Mouse (Mus musculus) heart, adult 2 months (tissue): ENCODE measurements around the gene Pla2g6. TPM values are rescaled to one million over a fixed set of nuclear protein-coding genes. Genes with fewer than 3 reads are reported as not detected.

Experiments used
- DNase-seq, 2 experiments: peaks; one replicate each; pipeline ENCODE4 v3.0.0; 2021
- H3K27ac ChIP-seq: fragments of 200-600 bp; 2 replicates; pipeline ENCODE4 v1.8.1; 2022
- H3K27me3 ChIP-seq: fragments of 200-500 bp; 2 replicates; pipeline ENCODE4 v1.6.1; 2012; ENCODE audit warnings: mild to moderate bottlenecking, low read length, inconsistent platforms, mixed read lengths; ENCODE audit not compliant: control insufficient read depth, insufficient read depth
- H3K36me3 ChIP-seq: fragments of 200-500 bp; 2 replicates; pipeline ENCODE4 v1.6.1; 2012; ENCODE audit warnings: low read length, inconsistent platforms; ENCODE audit not compliant: control insufficient read depth, insufficient read depth
- H3K4me1 ChIP-seq: fragments of 200-500 bp; 2 replicates; pipeline ENCODE4 v1.6.1; 2011; ENCODE audit warnings: low read length; ENCODE audit not compliant: control insufficient read depth, insufficient read depth
- H3K4me3 ChIP-seq: fragments of 200-600 bp; 2 replicates; pipeline ENCODE4 v1.8.1; 2022
- H3K79me2 ChIP-seq: fragments of 200-500 bp; replicated peaks from 2 replicates; pipeline ENCODE4 v1.6.1; 2012; ENCODE audit warnings: mild to moderate bottlenecking, inconsistent platforms, low read length, moderate library complexity, mixed read lengths; ENCODE audit not compliant: control insufficient read depth, insufficient read depth
- H3K9ac ChIP-seq: fragments of 200-500 bp; 2 replicates; pipeline ENCODE4 v1.6.1; 2012; ENCODE audit warnings: low read depth, mild to moderate bottlenecking, control low read depth, inconsistent platforms, low read length, mixed read lengths
- CTCF ChIP-seq: fragments of 200-600 bp; IDR thresholded peaks from 2 replicates; pipeline ENCODE4 v1.8.1; 2022; ENCODE audit warnings: antibody characterized with exemption, mild to moderate bottlenecking, moderate library complexity
- EP300 ChIP-seq: fragments of 200-500 bp; IDR thresholded peaks from 2 replicates; pipeline ENCODE4 v1.6.1; 2011; ENCODE audit warnings: low read depth, low read length, control low read depth; ENCODE audit not compliant: insufficient read depth
- POLR2A ChIP-seq: fragments of 200-500 bp; IDR thresholded peaks from 2 replicates; pipeline ENCODE4 v1.6.1; 2011; ENCODE audit warnings: mild to moderate bottlenecking, low read depth, low read length, control low read depth; ENCODE audit not compliant: insufficient read depth
- WGBS: fragments of 180-500 bp; shearing (Covaris S2); methylation state at CpG from one replicate; pipeline ENCODE4 v1.1.7; 2018; 5-methylcytosine and 5-hydroxymethylcytosine counted together
- intact Hi-C: fragments of 180-260 bp; cut with DNase I; formaldehyde crosslinking; loops from one replicate; pipeline ENCODE4 v1.15.1; 2025
- microRNA-seq, 2 experiments: library from miRNA; unstranded; fragments of <30 nt; microRNA quantifications; one replicate each; pipeline ENCODE4 v1.2.0; 2021
- polyA plus RNA-seq: library from polyadenylated mRNA; depleted of rRNA; stranded (reverse); fragments of >200 nt; gene quantifications from 2 replicates; pipeline ENCODE4 v1.2.3, GENCODE M21; 2012; rRNA removed
- total RNA-seq, 2 experiments: library from RNA; stranded (reverse); gene quantifications; 2 replicates each; pipeline ENCODE4 v1.2.3; 2021

Pla2g6 gene
- total and polyA plus RNA-seq, 3 experiments: 10.7 to 14.0 (median 11.0) TPM

DNA sequence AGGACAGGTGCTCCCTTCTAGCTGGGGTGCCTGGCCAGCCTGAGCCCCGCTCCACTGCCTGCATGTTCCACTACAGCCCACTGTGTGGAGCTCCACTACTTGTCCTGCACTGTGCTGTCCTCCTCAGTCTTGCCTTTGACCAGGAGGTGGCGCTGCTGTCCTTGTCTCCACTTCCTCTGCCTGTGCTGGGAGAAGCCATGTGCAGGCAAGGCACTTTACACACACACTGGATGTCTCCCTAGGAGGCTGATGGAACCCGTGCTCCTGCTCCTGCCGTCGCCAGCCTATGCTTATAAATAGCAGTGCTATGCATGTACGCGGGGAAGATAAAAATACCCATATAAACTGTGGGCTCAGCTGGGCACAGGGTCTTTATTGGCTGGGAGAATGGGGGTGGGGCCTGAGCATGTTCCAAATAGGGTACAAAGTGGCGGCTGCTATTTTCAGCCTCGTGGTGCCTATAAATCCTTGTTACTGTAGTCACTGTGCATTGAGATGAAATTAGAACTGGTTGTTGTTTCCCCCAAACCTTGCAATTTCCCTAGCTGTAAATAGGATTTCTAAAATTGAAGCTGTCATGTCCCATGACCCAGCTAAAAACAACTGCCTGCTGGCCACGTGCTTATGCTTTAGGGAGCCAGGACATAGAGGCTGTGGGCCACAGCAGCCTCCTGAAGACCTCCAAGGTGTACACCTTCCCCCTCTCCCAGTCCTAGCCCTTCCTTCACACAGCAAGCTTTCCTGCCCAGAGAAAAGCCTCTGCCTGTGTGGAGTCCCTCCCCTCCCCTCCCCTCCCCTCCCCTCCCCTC lies 84.8 kb downstream of the Pla2g6 start:
- Histone ChIP-seq H3K27me3 (no peaks in the 10 kb centered on the region), H3K4me3 (no peak overlapping the region), H3K9ac (no peak overlapping the region), H3K4me1 (peaks cover 2% of the 10 kb centered on the region), H3K36me3 (no peaks in the 10 kb centered on the region), H3K27ac (peak overlapping the region; percentile 81), H3K79me2 (no peaks in the 10 kb centered on the region)
- DNase-seq: peak; percentile 92 to 94
- WGBS: 8% methylated on average over 10 of the region's 10 CpGs
- peak; percentile 100 for TF ChIP-seq EP300
- TF ChIP-seq CTCF: no peak
- TF ChIP-seq POLR2A: peak; percentile 47; the same call in 1 of the 2 replicates
- intact Hi-C loops: loop anchor here (1.0 to 10.0 kb wide), 4 partner anchors 84 to 361 kb away; partner anchors contain the start of genes Dmc1, Maff and Pla2g6

DNA sequence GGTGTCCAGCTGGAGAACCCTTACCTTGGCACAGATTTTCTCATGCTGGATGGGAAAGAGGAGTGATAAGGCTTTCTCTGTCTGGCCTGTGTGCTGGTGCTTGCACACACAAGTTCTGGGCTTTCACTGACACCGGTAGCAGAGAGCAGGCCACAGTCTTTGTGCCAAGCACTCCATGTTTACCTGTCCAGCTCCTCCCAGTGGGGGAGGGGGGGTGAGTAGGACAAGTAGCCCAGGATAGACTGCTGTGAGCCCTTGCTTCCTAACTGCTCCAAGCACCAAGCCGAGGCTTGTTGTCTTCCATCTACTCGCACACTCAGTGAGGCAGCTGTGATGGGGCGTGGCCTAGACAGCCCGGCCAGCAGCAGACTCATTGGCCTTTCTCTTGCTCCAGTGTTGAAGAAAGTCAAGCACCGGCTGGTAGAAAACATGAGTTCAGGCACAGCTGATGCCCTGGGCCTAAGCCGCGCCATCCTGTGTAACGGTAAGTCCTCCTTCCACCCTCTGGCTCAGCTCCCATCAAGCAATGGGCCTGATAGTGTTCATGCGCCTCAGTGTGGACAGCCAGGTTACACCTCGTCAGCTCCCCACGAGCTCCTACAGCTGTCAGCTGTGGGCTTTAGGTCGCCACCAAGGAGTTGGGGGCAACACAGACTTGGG lies 85.5 kb downstream of the Pla2g6 start:
- H3K79me2 ChIP-seq: no peaks in the 10 kb centered on the region
- H3K27ac ChIP-seq: peak overlapping the region; percentile 81
- H3K9ac ChIP-seq: no peak overlapping the region
- no peaks in the 10 kb centered on the region for H3K36me3 ChIP-seq
- DNase-seq: peak in 1 of 2 experiments; percentile 27
- H3K27me3 ChIP-seq: no peaks in the 10 kb centered on the region
- intact Hi-C loops: loop anchor here (1.0 to 10.0 kb wide), 4 partner anchors 85 to 362 kb away; partner anchors contain the start of genes Dmc1, Maff and Pla2g6
- 49% methylated on average over 13 of the region's 13 CpGs for WGBS
- H3K4me1 ChIP-seq: peaks cover 2% of the 10 kb centered on the region
- no peak for TF ChIP-seq EP300
- no peak for TF ChIP-seq POLR2A
- TF ChIP-seq CTCF: no peak
- H3K4me3 ChIP-seq: no peak overlapping the region

DNA sequence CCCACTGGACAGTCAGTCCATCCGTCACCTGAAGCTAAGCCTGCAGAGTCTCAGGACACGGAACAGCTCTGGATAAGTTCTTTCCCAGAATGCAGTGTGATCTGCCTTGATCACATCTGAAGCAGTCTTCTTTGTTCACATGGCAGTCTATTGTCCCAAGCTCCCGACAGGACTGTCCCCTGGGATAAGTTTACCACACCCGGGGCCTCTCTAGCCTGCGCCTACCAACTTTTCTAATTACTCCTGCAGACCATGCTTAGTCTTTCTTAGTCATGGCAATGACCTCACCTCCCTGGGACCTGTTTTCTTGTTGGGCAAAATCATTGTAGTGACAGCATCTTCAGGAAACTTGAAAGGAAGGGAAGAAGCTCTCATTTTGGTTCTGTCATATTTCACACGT lies 90.2 kb downstream of the Pla2g6 start:
- TF ChIP-seq POLR2A: no peak
- no peak for TF ChIP-seq CTCF
- TF ChIP-seq EP300: no peak
- no peak overlapping the region for H3K27ac ChIP-seq
- WGBS: 52% methylated on average over 6 of the region's 6 CpGs
- no peak overlapping the region for H3K9ac ChIP-seq
- no peaks in the 10 kb centered on the region for H3K79me2 ChIP-seq
- no peaks in the 10 kb centered on the region; the same call in 1 of the 2 replicates for H3K4me1 ChIP-seq
- no peaks in the 10 kb centered on the region for H3K36me3 ChIP-seq
- intact Hi-C loops: no loop called here
- H3K27me3 ChIP-seq: no peaks in the 10 kb centered on the region
- no peak for DNase-seq
- H3K4me3 ChIP-seq: no peak overlapping the region

Small RNAs within 50 kb of the gene (microRNA-seq; reads per million reads assigned to microRNA genes)
- 3.4 to 8.5 reads per million in 2 experiments for gene Mir1943

Other genes starting within 250 kb of the Pla2g6 start
- 10 to 100 TPM; 43.0 to 45.7 TPM for gene Micall1, start 219.5 kb downstream of the Pla2g6 start, total RNA-seq
- 39.3 and 58.7 TPM in 2 replicates for gene Micall1, start 219.5 kb downstream of the Pla2g6 start, polyA plus RNA-seq
- gene Polr2f, start 187.4 kb downstream of the Pla2g6 start, total RNA-seq: 100 to 1,000 TPM; 126 to 145 TPM
- 48.6 and 50.9 TPM in 2 replicates for gene Polr2f, start 187.4 kb downstream of the Pla2g6 start, polyA plus RNA-seq
- gene 1700088E04Rik, start 187.1 kb downstream of the Pla2g6 start, total RNA-seq: 1 to 10 TPM; 1.8 to 2.6 TPM
- 2.8 and 3.8 TPM in 2 replicates for gene 1700088E04Rik, start 187.1 kb downstream of the Pla2g6 start, polyA plus RNA-seq
- gene Sox10, start 163.2 kb downstream of the Pla2g6 start, total RNA-seq: 1 to 10 TPM; 1.1 to 1.3 TPM
- 4.5 and 4.9 TPM in 2 replicates for gene Sox10, start 163.2 kb downstream of the Pla2g6 start, polyA plus RNA-seq
- gene Pick1, start 99.2 kb downstream of the Pla2g6 start, total RNA-seq: 10 to 100 TPM; 21.3 to 24.0 TPM
- gene Pick1, start 99.2 kb downstream of the Pla2g6 start, polyA plus RNA-seq: 27.7 and 35.5 TPM in 2 replicates
- gene Gm49486, start 99.0 kb downstream of the Pla2g6 start, total RNA-seq: 1 to 10 TPM in 1 of 2 experiments, under 1 TPM in 1; 0.61 to 1.4 TPM
- 0.39 and 0.59 TPM in 2 replicates for gene Gm49486, start 99.0 kb downstream of the Pla2g6 start, polyA plus RNA-seq
- gene Slc16a8, start 73.6 kb downstream of the Pla2g6 start, total RNA-seq: under 1 TPM; 0.16 to 0.39 TPM
- 0.12 and 0.57 TPM in 2 replicates for gene Slc16a8, start 73.6 kb downstream of the Pla2g6 start, polyA plus RNA-seq
- gene Baiap2l2, start 42.9 kb downstream of the Pla2g6 start, total RNA-seq: under 1 TPM; 0.78 to 0.84 TPM
- gene Baiap2l2, start 42.9 kb downstream of the Pla2g6 start, polyA plus RNA-seq: 0.70 and 2.9 TPM in 2 replicates
- gene Maff, start 18.2 kb upstream of the Pla2g6 start, total RNA-seq: 10 to 100 TPM in 1 of 2 experiments, 1 to 10 TPM in 1; 9.3 to 13.7 TPM
- 3.4 and 4.3 TPM in 2 replicates for gene Maff, start 18.2 kb upstream of the Pla2g6 start, polyA plus RNA-seq
- 10 to 100 TPM; 38.7 to 42.9 TPM for gene Tmem184b, start 75.2 kb upstream of the Pla2g6 start, total RNA-seq
- gene Tmem184b, start 75.2 kb upstream of the Pla2g6 start, polyA plus RNA-seq: 83.1 and 84.2 TPM in 2 replicates
- 10 to 100 TPM; 46.5 to 48.3 TPM for gene Csnk1e, start 127.2 kb upstream of the Pla2g6 start, total RNA-seq
- 62.6 and 63.6 TPM in 2 replicates for gene Csnk1e, start 127.2 kb upstream of the Pla2g6 start, polyA plus RNA-seq
- gene Kcnj4, start 176.9 kb upstream of the Pla2g6 start, total RNA-seq: 1 to 10 TPM in 1 of 2 experiments, under 1 TPM in 1; 0.50 to 1.1 TPM
- gene Kcnj4, start 176.9 kb upstream of the Pla2g6 start, polyA plus RNA-seq: 0.06 and 0.21 TPM in 2 replicates
- gene Kdelr3, start 188.0 kb upstream of the Pla2g6 start, total RNA-seq: 1 to 10 TPM; 4.3 to 4.8 TPM
- gene Kdelr3, start 188.0 kb upstream of the Pla2g6 start, polyA plus RNA-seq: 14.2 and 20.4 TPM in 2 replicates
- 10 to 100 TPM; 77.6 to 95.1 TPM for gene Ddx17, start 218.4 kb upstream of the Pla2g6 start, total RNA-seq
- gene Ddx17, start 218.4 kb upstream of the Pla2g6 start, polyA plus RNA-seq: 122 and 219 TPM in 2 replicates